In genomic region chr2:105674061-105674874, GRCm38 (mm10) we compare ENCODE assay signal across 8 mouse cellular contexts. TPM values are rescaled to one million over a fixed set of nuclear protein-coding genes. Genes with fewer than 3 reads are reported as not detected.
DNase-seq lines count a peak whose midpoint lies in the region; ATAC-seq and TF ChIP-seq lines count a peak whose summit lies in the region.

No protein-coding gene starts in this region.

- no peak for TF ChIP-seq CTCF in lung, adult 2 months (IDR thresholded peaks at IDR 0.05; ENCODE audit: insufficient read depth, low read length)
- TF ChIP-seq CTCF in small intestine, adult 2 months (IDR thresholded peaks at IDR 0.05; ENCODE audit: extremely low read depth, insufficient read length, insufficient replicate concordance, low read depth, low read length): no peak

- no peak for ATAC-seq in heart, embryonic 15.5 days (replicated peaks; ENCODE audit: insufficient number of reproducible peaks, insufficient read depth, low FRiP score, low read depth)

- H3K27me3 ChIP-seq in heart, embryonic 15.5 days: peaks cover 97% of the 10 kb centered on the region
- H3K27me3 ChIP-seq in small intestine, adult 2 months (ENCODE audit: control insufficient read depth, insufficient read depth, low read length): peaks cover 89% of the 10 kb centered on the region

- H3K4me2 ChIP-seq in heart, embryonic 15.5 days: peak overlapping the region; percentile 74

- peak overlapping the region; percentile 42 for H3K4me3 ChIP-seq in heart, embryonic 15.5 days
- H3K4me3 ChIP-seq in lung, adult 2 months (replicated peaks; ENCODE audit: extremely low read depth, low read depth, low read length): no peak overlapping the region
- peak overlapping the region; percentile 39 for H3K4me3 ChIP-seq in small intestine, adult 2 months (ENCODE audit: low read depth, low read length)

- TF ChIP-seq POLR2A in lung, adult 2 months (IDR thresholded peaks at IDR 0.05; ENCODE audit: borderline replicate concordance, extremely low read depth, low read depth, low read length): no peak
- TF ChIP-seq POLR2A in small intestine, adult 2 months (IDR thresholded peaks at IDR 0.05; ENCODE audit: low read depth, low read length): no peak

- 0 out of 2 replicates have a peak overlapping the region, but pooled peaks have one; percentile 9 for H3K9ac ChIP-seq in heart, embryonic 15.5 days

- H3K27ac ChIP-seq in heart, embryonic 15.5 days: no peak overlapping the region
- no peak overlapping the region for H3K27ac ChIP-seq in small intestine, adult 2 months (ENCODE audit: insufficient read depth, low read depth, low read length)

- peaks cover 41% of the 10 kb centered on the region for H3K4me1 ChIP-seq in heart, embryonic 15.5 days (replicated peaks)
- H3K4me1 ChIP-seq in lung, adult 2 months (ENCODE audit: control insufficient read depth, insufficient read depth, low read length): peaks cover 13% of the 10 kb centered on the region
- H3K4me1 ChIP-seq in small intestine, adult 2 months (ENCODE audit: control insufficient read depth, insufficient read depth, insufficient read length, low read length): peaks cover 24% of the 10 kb centered on the region

- peak; percentile 44 for DNase-seq in ES-CJ7 (ENCODE audit: low read depth, low spot score)
- peak; percentile 73 for DNase-seq in brain, adult 2 months (ENCODE audit: low read depth, low spot score)
- DNase-seq in lung, adult 2 months: peak; percentile 42
- DNase-seq in spleen, postnatal 4 days (ENCODE audit: low spot score in 2 of 2): no peak
- DNase-seq in left cerebral cortex, postnatal 10 days (ENCODE audit: extremely low spot score in 1 of 2, low spot score in 2 of 2): no peak
- DNase-seq in gastrocnemius, adult 8-10 months (ENCODE audit: low spot score in 2 of 2): no peak

- 1% methylated on average over 36 of the region's 36 CpGs for WGBS in heart, embryonic 15.5 days
- WGBS in lung, adult 2 months: 5% methylated on average over 36 of the region's 36 CpGs
- WGBS in small intestine, adult 2 months: 5% methylated on average over 36 of the region's 36 CpGs

- intact Hi-C loops in left cerebral cortex, postnatal 10 days (cut with DNase I): loop anchor here (10.0 kb wide), 2 partner anchors 339 to 411 kb away; no protein-coding TSS in a partner anchor

- H3K36me3 ChIP-seq in heart, embryonic 15.5 days: no peaks in the 10 kb centered on the region
- no peaks in the 10 kb centered on the region for H3K36me3 ChIP-seq in small intestine, adult 2 months (ENCODE audit: control insufficient read depth, insufficient read depth, low read length)

- H3K9me3 ChIP-seq in heart, embryonic 15.5 days (replicated peaks): no peaks in the 10 kb centered on the region

RNA-seq across cellular contexts. Expression of gene Pax6, which starts 5.6 kb away (rescaled TPM):
- 0.05 and 0.18 TPM in 2 replicates for polyA plus RNA-seq in heart, embryonic 15.5 days (2015; fragmentation: Nextera tagmentation; extraction: Ambion mirVana)
- not detected in 2 replicates for polyA plus RNA-seq in lung, adult 2 months (2012; rRNA removed)
- 1.2 and 2.6 TPM in 2 replicates for polyA plus RNA-seq in small intestine, adult 2 months (2012; rRNA removed)
- total RNA-seq in left cerebral cortex, postnatal 10 days (2021): 1 to 10 TPM; 7.0 to 7.5 TPM
- not detected for total RNA-seq in gastrocnemius, adult 8-10 months (2022)

Comparison
In these comparisons a context has a peak if more than half of its experiments do, and no peak if none do; other contexts are left out.
1. DNase-seq: peak in ES-CJ7 (single experiment), brain, adult 2 months (single experiment) and lung, adult 2 months (single experiment); none in spleen, postnatal 4 days (0 of 2), left cerebral cortex, postnatal 10 days (0 of 2) and gastrocnemius, adult 8-10 months (0 of 2).